Mouse (Mus musculus): ENCODE measurements around the gene Nt5c1a. TPM values are rescaled to one million over a fixed set of nuclear protein-coding genes. Genes with fewer than 3 reads are reported as not detected.

Gene Nt5c1a
- total RNA-seq (2023), result not detected

DNA sequence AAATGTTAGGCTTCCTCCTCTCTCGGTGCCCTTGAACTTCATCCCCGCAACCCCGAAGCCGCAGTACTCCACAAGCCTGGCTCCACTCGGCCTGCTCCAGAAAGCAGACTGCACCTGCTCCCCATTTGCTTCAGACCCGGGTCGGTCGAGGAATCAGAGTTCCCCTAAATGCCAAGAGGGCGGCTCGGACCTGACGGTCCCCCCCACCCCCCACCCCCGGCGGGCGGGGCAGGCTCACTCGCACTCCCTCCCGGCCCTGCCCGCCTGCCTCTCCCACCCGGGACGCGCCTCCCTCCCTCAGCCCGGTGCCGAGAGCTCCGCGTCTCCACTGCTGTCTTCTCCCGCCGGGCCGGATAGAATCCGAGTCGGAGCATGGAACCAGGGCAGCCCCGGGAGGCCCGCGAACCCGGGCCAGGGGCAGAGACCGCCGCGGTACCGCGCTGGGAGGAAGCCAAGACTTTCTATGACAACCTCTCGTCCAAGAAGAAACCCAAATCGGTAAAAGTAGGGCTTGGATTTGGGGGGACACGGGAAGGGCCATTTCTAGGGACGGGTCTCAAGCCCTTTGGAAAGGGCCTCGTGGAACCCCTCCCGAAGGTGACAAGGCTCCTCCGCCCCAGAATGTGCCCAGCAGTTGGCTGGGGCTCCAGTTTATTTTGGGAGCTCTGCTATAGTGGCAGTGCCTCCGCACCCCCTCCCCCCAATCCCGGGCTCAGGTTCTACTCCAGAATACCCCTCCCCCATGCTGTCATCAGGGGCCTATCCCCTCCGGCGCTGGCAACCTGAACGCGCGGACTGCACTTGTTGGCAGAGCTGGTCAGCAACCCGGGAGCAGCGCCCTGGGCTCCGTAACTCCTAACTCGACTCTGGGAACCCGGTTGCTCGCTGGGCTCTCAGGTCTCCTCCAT is at the start of gene Nt5c1a:
Gene Nt5c1a, plus strand, starts transcription at position 319 of the 908 bp plus-strand sequence.

DNA sequence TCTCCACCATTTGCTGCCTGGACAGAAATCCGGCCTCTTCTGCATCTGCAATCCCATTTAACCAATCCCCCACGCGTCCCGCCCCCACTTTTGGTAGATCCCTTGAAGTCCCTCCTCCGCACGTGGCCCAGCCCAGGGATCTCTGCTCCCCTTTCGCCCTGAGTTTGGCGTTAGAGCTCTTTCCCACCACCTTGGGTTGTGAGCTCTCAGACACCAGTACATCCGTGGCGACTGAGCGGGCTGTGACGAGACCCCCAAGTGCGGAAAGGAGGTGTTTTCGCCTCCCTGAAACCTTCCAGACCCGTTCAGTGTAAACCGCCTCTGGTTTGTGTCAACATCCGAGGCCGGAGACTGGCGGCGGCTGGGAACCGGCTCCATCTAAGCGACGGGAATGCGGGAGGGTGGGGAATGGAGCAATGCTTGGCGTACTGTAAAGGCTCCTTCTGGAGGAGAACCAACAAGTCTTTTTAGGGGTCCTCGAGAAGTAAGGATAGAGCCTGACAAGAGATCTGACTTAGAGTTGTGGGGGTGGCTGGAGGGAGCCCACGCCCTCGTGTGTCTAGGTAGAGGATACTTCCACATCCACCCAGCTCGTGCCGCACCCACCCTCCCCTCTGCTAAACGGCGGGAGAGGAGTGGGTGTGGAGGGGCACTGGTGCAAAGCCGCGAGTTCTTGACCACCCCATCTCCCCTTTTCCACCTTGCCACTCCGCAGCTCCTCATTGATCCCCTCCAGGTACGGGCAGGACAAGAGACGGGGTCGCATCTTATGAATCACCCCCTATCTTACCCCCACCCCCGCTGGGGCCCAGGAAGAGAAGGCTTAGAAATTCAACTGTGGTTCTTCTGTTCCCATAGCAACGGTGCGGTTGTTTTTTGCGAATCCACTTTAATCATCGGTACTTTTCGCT is 18.7 kb upstream of the Nt5c1a start, which contains the start of gene Hpcal4:
Gene Hpcal4, plus strand, starts transcription at position 900 of the 911 bp plus-strand sequence.

DNA sequence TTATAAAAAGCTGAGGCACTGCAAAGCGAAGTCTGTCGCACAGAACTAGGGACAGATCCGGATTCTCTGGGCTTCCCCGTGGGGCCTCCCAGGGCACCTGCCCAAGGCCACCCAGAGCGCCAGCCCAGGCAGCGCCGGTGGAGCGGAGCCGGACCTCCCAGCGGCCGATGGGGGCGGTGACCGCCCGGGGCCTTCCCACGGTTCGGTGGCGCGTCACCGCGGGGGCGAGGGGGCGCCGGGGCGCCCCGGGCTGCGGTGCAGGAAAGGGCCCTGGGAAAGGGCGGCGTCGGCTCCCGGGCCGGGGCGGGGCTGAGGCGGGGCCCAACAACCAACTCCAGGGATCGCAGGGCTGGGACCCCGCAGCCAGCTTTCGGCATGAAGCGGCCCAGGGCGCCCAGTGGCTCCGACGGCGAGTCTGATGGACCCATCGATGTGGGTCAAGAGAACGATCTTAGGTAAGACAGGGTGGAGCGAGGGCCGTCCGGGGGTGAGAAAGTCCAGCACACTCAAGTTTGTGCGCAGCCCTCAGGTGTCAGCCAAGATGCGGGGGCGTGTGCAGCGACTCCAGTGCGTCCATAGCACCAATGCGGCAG is 32.3 kb downstream of the Nt5c1a start, which contains the start of gene Heyl:
Gene Heyl, plus strand, starts transcription at position 65 of the 593 bp plus-strand sequence.

DNA sequence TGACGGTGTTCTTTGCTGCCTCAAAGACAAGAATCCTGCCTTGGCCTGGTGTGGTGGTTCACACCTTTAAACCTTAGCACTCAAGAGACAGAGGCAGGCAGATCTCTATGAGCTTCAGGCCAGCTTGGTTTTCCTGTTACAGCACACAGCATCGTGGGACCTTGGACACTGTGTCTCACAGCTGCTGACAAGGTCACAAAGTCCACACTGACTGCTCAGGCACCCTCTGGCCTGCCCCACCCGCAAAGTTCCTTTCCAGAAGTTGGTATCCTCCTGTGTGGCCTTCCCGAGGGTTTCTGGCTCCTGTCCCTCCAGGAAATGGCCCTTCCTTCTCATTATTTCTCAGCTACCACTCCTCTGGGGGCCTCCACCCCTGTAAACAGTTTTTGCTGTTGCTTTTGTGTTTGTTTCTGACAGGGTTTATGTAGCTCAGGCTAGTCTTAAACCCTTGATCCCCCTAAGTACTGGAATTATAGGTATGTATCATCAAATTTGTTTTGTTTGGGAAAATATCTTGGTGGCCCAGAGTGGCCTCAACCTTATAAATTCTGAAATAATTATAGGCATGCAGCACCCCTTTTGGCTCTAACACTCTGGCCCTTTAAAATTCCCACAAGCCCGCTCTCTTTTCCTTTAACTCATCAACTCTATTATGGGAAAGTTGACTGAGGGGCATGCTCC is 60.6 kb downstream of the Nt5c1a start, which contains the start of gene Pabpc4:
Gene Pabpc4, plus strand, starts transcription at position 631 of the 681 bp plus-strand sequence.

Other genes starting within 250 kb of the Nt5c1a start
- 1 to 10 TPM in 1 of 2 experiments, under 1 TPM in 1; 0.30 to 2.6 TPM for gene Mfsd2a, start 240.3 kb upstream of the Nt5c1a start, total RNA-seq (2023)
- gene Mycl, start 205.9 kb upstream of the Nt5c1a start, total RNA-seq (2023), result 1 to 10 TPM in 1 of 2 experiments, under 1 TPM in 1; 0.62 to 1.1 TPM
- gene Trit1, start 184.9 kb upstream of the Nt5c1a start, total RNA-seq (2023), result 10 to 100 TPM; 12.1 to 16.5 TPM
- gene Bmp8b, start 96.3 kb upstream of the Nt5c1a start, total RNA-seq (2023), result not detected
- gene Oxct2b, start 85.2 kb upstream of the Nt5c1a start, total RNA-seq (2023), result not detected
- 10 to 100 TPM; 62.0 to 68.1 TPM for gene Ppie, start 61.6 kb upstream of the Nt5c1a start, total RNA-seq (2023)
- gene Hpcal4, start 18.3 kb upstream of the Nt5c1a start, total RNA-seq (2023), result not detected
- gene Heyl, start 32.1 kb downstream of the Nt5c1a start, total RNA-seq (2023), result under 1 TPM in 1 of 2 experiments, not detected in 1; 0.23 TPM
- 10 to 100 TPM; 76.6 to 80.7 TPM for gene Pabpc4, start 60.8 kb downstream of the Nt5c1a start, total RNA-seq (2023)
- not detected for gene Oxct2a, start 122.1 kb downstream of the Nt5c1a start, total RNA-seq (2023)
- under 1 TPM; 0.23 to 0.30 TPM for gene Bmp8a, start 141.7 kb downstream of the Nt5c1a start, total RNA-seq (2023)